ENCODE assay signal across 15 mouse cellular contexts in genomic region chr2:92819586-92819985, GRCm38 (mm10).
"Had no signal": no experiment of that assay in that cellular context is flagged by ENCODE, and none has a peak within 500 bp of the region (broad histone marks: within the 10 kb centered on the region; RNA-seq: fewer than 3 reads in every experiment).

No protein-coding gene starts in this region.

- H3K4me3 ChIP-seq: neural tube, embryonic 15.5 days; stomach, embryonic 15.5 days had no signal

- H3K27ac ChIP-seq: neural tube, embryonic 15.5 days; stomach, embryonic 15.5 days; stomach, postnatal 0 days had no signal

- DNase-seq: retina, postnatal 1 day; right cerebral cortex, adult 18-20 months; right cerebral cortex, postnatal 14 days; right cerebral cortex, postnatal 25 days; right cerebral cortex, postnatal 4 days; spleen, adult 18-20 months; thymus, adult 18-20 months; thymus, adult 2 months; thymus, postnatal 14 days; thymus, postnatal 25 days; thymus, postnatal 36 days; thymus, postnatal 4 days had no signal
